Mouse (Mus musculus) CH12.LX (cell line): ENCODE data around the gene Amhr2. TPM values are rescaled to one million over a fixed set of nuclear protein-coding genes. Genes with fewer than 3 reads are reported as not detected.

Experiments
- DNase-seq: peaks from one replicate; pipeline ENCODE4 v3.0.0-alpha.2; 2013; ENCODE audit errors: extremely low read depth
- H3K27ac ChIP-seq: 2 replicates; pipeline ENCODE4 v1.5.1; 2012; ENCODE audit warnings: low read depth, mild to moderate bottlenecking, control low read depth, moderate library complexity; ENCODE audit not compliant: insufficient read depth
- H3K27me3 ChIP-seq: replicated peaks from 2 replicates; pipeline ENCODE3; 2012; ENCODE audit warnings: inconsistent platforms
- H3K36me3 ChIP-seq, 2 experiments: replicated peaks in 1 of 2; 2 replicates each; pipeline versions ENCODE3 to v1.6.1; 2012; ENCODE audit warnings: inconsistent platforms in 1 of 2, low read length in 1 of 2, mild to moderate bottlenecking in 1 of 2, mixed read lengths in 1 of 2, moderate library complexity in 1 of 2; ENCODE audit not compliant: control insufficient read depth in 1 of 2, insufficient read depth in 1 of 2
- H3K4me1 ChIP-seq, 2 experiments: 2 replicates each; pipeline ENCODE4 v1.6.1; 2012; ENCODE audit warnings: inconsistent platforms in 1 of 2, moderate library complexity in 1 of 2; ENCODE audit not compliant: insufficient read depth in 2 of 2, control insufficient read depth in 1 of 2
- H3K4me2 ChIP-seq: 2 replicates; pipeline ENCODE4 v1.6.1; 2012; ENCODE audit warnings: low read depth, mild to moderate bottlenecking, control low read depth; ENCODE audit not compliant: poor library complexity, insufficient read depth, severe bottlenecking
- H3K4me3 ChIP-seq, 3 experiments: fragments of 150-350 bp in 1 of 3; sonication (generic) in 1 of 3; replicated peaks in 1 of 3; 2 replicates each; pipeline versions ENCODE3 to v1.5.1; 2011 to 2012; ENCODE audit warnings: low read depth in 2 of 3, low read length in 2 of 3, mild to moderate bottlenecking in 2 of 3, moderate library complexity in 2 of 3, control low read depth in 1 of 3, improper control_type of control experiment in 1 of 3, inconsistent platforms in 1 of 3, mixed read lengths in 1 of 3; ENCODE audit not compliant: poor library complexity in 1 of 3
- H3K79me2 ChIP-seq: replicated peaks from 2 replicates; pipeline ENCODE4 v1.6.1; 2012; ENCODE audit warnings: mild to moderate bottlenecking, moderate library complexity; ENCODE audit not compliant: control insufficient read depth, poor library complexity, insufficient read depth, severe bottlenecking; ENCODE audit errors: extremely low read depth
- H3K9ac ChIP-seq: 2 replicates; pipeline ENCODE4 v1.6.1; 2012; ENCODE audit warnings: low read depth, mild to moderate bottlenecking, control low read depth, moderate library complexity; ENCODE audit not compliant: insufficient read depth
- H3K9me3 ChIP-seq: replicated peaks from 2 replicates; pipeline ENCODE3; 2012; ENCODE audit warnings: low read length, inconsistent platforms, mixed read lengths
- BHLHE40 ChIP-seq: IDR thresholded peaks from 2 replicates; pipeline ENCODE4 v1.6.1; 2011; ENCODE audit warnings: mild to moderate bottlenecking, low read depth, low read length, improper control_type of control experiment
- CHD1 ChIP-seq: IDR thresholded peaks from 2 replicates; pipeline ENCODE4 v1.6.1; 2012; ENCODE audit warnings: low read depth, low read length, improper control_type of control experiment, inconsistent platforms
- CTCF ChIP-seq, 2 experiments: IDR thresholded peaks in 1 of 2; conservative IDR thresholded peaks in 1 of 2; 2 replicates each; pipeline ENCODE4 v1.5.1; 2011 to 2012; ENCODE audit warnings: low read depth in 2 of 2, low read length in 2 of 2, improper control_type of control experiment in 1 of 2, inconsistent platforms in 1 of 2, mild to moderate bottlenecking in 1 of 2, moderate library complexity in 1 of 2
- E2F4 ChIP-seq: IDR thresholded peaks from 2 replicates; pipeline ENCODE4 v1.6.1; 2011; ENCODE audit warnings: low read depth, low read length, improper control_type of control experiment; ENCODE audit not compliant: insufficient replicate concordance
- ELF1 ChIP-seq: IDR thresholded peaks from 2 replicates; pipeline ENCODE4 v1.6.1; 2014; ENCODE audit warnings: low read depth, mild to moderate bottlenecking, inconsistent platforms, low read length, improper control_type of control experiment
- EP300 ChIP-seq: IDR thresholded peaks from 2 replicates; pipeline ENCODE4 v1.6.1; 2011; ENCODE audit warnings: low read length, improper control_type of control experiment
- ETS1 ChIP-seq: conservative IDR thresholded peaks from 2 replicates; pipeline ENCODE4 v1.6.1; 2012; ENCODE audit warnings: low read depth, mild to moderate bottlenecking, inconsistent platforms, low read length, improper control_type of control experiment, moderate library complexity
- GABPA ChIP-seq: IDR thresholded peaks from 2 replicates; pipeline ENCODE4 v1.6.1; 2012; ENCODE audit warnings: low read depth, low read length, improper control_type of control experiment, inconsistent platforms; ENCODE audit not compliant: insufficient replicate concordance
- HCFC1 ChIP-seq: IDR thresholded peaks from 2 replicates; pipeline ENCODE4 v1.6.1; 2012; ENCODE audit warnings: low read depth, mild to moderate bottlenecking, inconsistent platforms, low read length, improper control_type of control experiment
- JUND ChIP-seq: conservative IDR thresholded peaks from 2 replicates; pipeline ENCODE4 v1.6.1; 2011; ENCODE audit warnings: low read depth, low read length, improper control_type of control experiment
- KAT2A ChIP-seq: IDR thresholded peaks from 2 replicates; pipeline ENCODE4 v1.6.1; 2012; ENCODE audit warnings: low read length, improper control_type of control experiment, inconsistent platforms; ENCODE audit not compliant: insufficient replicate concordance
- MAFK ChIP-seq: IDR thresholded peaks from 2 replicates; pipeline ENCODE4 v1.6.1; 2011; ENCODE audit warnings: low read length, improper control_type of control experiment; ENCODE audit not compliant: insufficient replicate concordance
- MEF2A ChIP-seq: IDR thresholded peaks from 2 replicates; pipeline ENCODE4 v1.6.1; 2014; ENCODE audit warnings: low read depth, mild to moderate bottlenecking, inconsistent platforms, low read length, improper control_type of control experiment, borderline replicate concordance
- MYC ChIP-seq: IDR thresholded peaks from 2 replicates; pipeline ENCODE4 v1.6.1; 2011; ENCODE audit warnings: low read depth, mild to moderate bottlenecking, improper control_type of control experiment, low read length
- NELFE ChIP-seq: IDR thresholded peaks from 2 replicates; pipeline ENCODE4 v1.6.1; 2011; ENCODE audit warnings: low read depth, low read length, improper control_type of control experiment
- NRF1 ChIP-seq: IDR thresholded peaks from 2 replicates; pipeline ENCODE4 v1.6.1; 2014; ENCODE audit warnings: low read depth, mild to moderate bottlenecking, inconsistent platforms, low read length, improper control_type of control experiment, moderate library complexity
- POLR2A ChIP-seq: IDR thresholded peaks from 2 replicates; pipeline ENCODE4 v1.6.1; 2011; ENCODE audit warnings: low read depth, mild to moderate bottlenecking, improper control_type of control experiment, low read length
- POLR2AphosphoS2 ChIP-seq: IDR thresholded peaks from 2 replicates; pipeline ENCODE4 v1.6.1; 2011; ENCODE audit warnings: low read depth, low read length, improper control_type of control experiment
- SMC3 ChIP-seq: IDR thresholded peaks from 2 replicates; pipeline ENCODE4 v1.6.1; 2011; ENCODE audit warnings: low read depth, low read length, improper control_type of control experiment
- TCF12 ChIP-seq: IDR thresholded peaks from 2 replicates; pipeline ENCODE4 v1.6.1; 2014; ENCODE audit warnings: low read depth, mild to moderate bottlenecking, inconsistent platforms, low read length, improper control_type of control experiment
- USF1 ChIP-seq: IDR thresholded peaks from 2 replicates; pipeline ENCODE4 v1.6.1; 2014; ENCODE audit warnings: low read depth, mild to moderate bottlenecking, inconsistent platforms, low read length, improper control_type of control experiment
- USF2 ChIP-seq: conservative IDR thresholded peaks from 2 replicates; pipeline ENCODE4 v1.6.1; 2011; ENCODE audit warnings: low read depth, low read length, improper control_type of control experiment
- ZNF384 ChIP-seq: IDR thresholded peaks from 2 replicates; pipeline ENCODE4 v1.6.1; 2012; ENCODE audit warnings: low read depth, low read length, improper control_type of control experiment, inconsistent platforms
- dilution Hi-C: fragments of 300-500 bp; cut with MboI; formaldehyde crosslinking; loops from 2 replicates; pipeline ENCODE4 v1.14.3; 2020; ENCODE audit warnings: low sequenced_read_pairs; ENCODE audit not compliant: extremely low pct_unique_long_range_greater_than_20kb, extremely low pct_ligation_motif_present
- in situ Hi-C: fragments of 300-500 bp; cut with MboI; formaldehyde crosslinking; loops from 3 replicates; pipeline ENCODE4 v1.14.3; 2019; ENCODE audit warnings: low sequenced_read_pairs, low pct_ligation_motif_present, low pct_unique_long_range_greater_than_20kb, mixed read lengths
- polyA plus RNA-seq: library from polyadenylated mRNA; unstranded; fragments of >175 nt; gene quantifications from 2 replicates; pipeline ENCODE4 v1.2.1, GENCODE M21; 2012; ENCODE audit warnings: low read depth; ENCODE audit not compliant: insufficient read length
- total RNA-seq, 2 experiments: library from RNA; depleted of rRNA; stranded (reverse); fragments of 300-350 nt in 1 of 2; fragments of >200 nt in 1 of 2; gene quantifications; 2 replicates each; pipeline ENCODE4 v1.2.3; 2012 to 2014

Gene Amhr2
- total and polyA plus RNA-seq, 3 experiments, result not detected

GRCm38 (mm10) chr15:102451666-102452430, 6.7 kb downstream of the Amhr2 start:
- in situ Hi-C loops, result no loop called here
- Histone ChIP-seq H3K9ac (no peak overlapping the region), H3K79me2 (no peaks in the 10 kb centered on the region), H3K4me3 (no peak overlapping the region), H3K27me3 (peaks cover 35% of the 10 kb centered on the region)
- no peak for DNase-seq
- no peak for TF ChIP-seq JUND
- no peak for TF ChIP-seq NELFE
- TF ChIP-seq MEF2A, result no peak
- no peak for TF ChIP-seq USF2
- no peak for TF ChIP-seq MAFK
- no peak for TF ChIP-seq CTCF (conservative IDR thresholded peaks at IDR 0.05 in 1 of 2, IDR thresholded peaks at IDR 0.05 in 1 of 2; ENCODE audit: low read depth in 2 of 2, low read length in 2 of 2)
- TF ChIP-seq ETS1, result no peak
- TF ChIP-seq BHLHE40, result no peak
- TF ChIP-seq TCF12, result no peak
- TF ChIP-seq CHD1, result no peak
- TF ChIP-seq POLR2A, result no peak
- TF ChIP-seq HCFC1, result no peak
- TF ChIP-seq POLR2AphosphoS2, result no peak
- no peak for TF ChIP-seq KAT2A
- TF ChIP-seq E2F4, result no peak
- no peak for TF ChIP-seq NRF1
- no peak for TF ChIP-seq GABPA
- TF ChIP-seq ELF1, result no peak
- TF ChIP-seq USF1, result no peak
- TF ChIP-seq, all 38 proteins: peak for 0
- peaks cover 0 to 3% of the 10 kb centered on the region in 2 experiments; a peak in 1 of 4 replicates for H3K4me1 ChIP-seq
- no peak overlapping the region for H3K4me2 ChIP-seq
- H3K36me3 ChIP-seq, result no peaks in the 10 kb centered on the region
- H3K27ac ChIP-seq, result no peak overlapping the region
- dilution Hi-C loops, result no loop called here
- no peaks in the 10 kb centered on the region for H3K9me3 ChIP-seq

- peak; percentile 41 for DNase-seq
- no peak for TF ChIP-seq EP300
- TF ChIP-seq CTCF (conservative IDR thresholded peaks at IDR 0.05 in 1 of 2, IDR thresholded peaks at IDR 0.05 in 1 of 2; ENCODE audit: low read depth in 2 of 2, low read length in 2 of 2), result peak; percentile 62
- TF ChIP-seq SMC3, result peak; percentile 28
- TF ChIP-seq ZNF384, result no peak
- TF ChIP-seq MYC, result no peak
- no peak for TF ChIP-seq ETS1
- TF ChIP-seq, all 38 proteins: peak for 2
- H3K36me3 ChIP-seq, result no peaks in the 10 kb centered on the region
- H3K4me3 ChIP-seq, result no peak overlapping the region
- H3K9ac ChIP-seq, result no peak overlapping the region
- dilution Hi-C loops, result no loop called here
- no peak overlapping the region for H3K4me2 ChIP-seq
- H3K4me1 ChIP-seq, result peaks cover 0 to 19% of the 10 kb centered on the region in 2 experiments; a peak in 2 of 4 replicates
- H3K9me3 ChIP-seq, result no peaks in the 10 kb centered on the region
- in situ Hi-C loops, result no loop called here
- H3K27me3 ChIP-seq, result peaks cover 19% of the 10 kb centered on the region
- no peak overlapping the region for H3K27ac ChIP-seq
- H3K79me2 ChIP-seq, result peaks cover 19% of the 10 kb centered on the region
These were observed 10.8 kb downstream of the Amhr2 start for GRCm38 (mm10) chr15:102455993-102456392.
